Mouse (Mus musculus) CH12.LX (cell line): ENCODE results near the gene Tomm40l. TPM values are rescaled to one million over a fixed set of nuclear protein-coding genes. Genes with fewer than 3 reads are reported as not detected.

Source experiments
- DNase-seq: peaks from one replicate; pipeline ENCODE4 v3.0.0-alpha.2; 2013; ENCODE audit errors: extremely low read depth
- H3K27ac ChIP-seq: 2 replicates; pipeline ENCODE4 v1.5.1; 2012; ENCODE audit warnings: low read depth, mild to moderate bottlenecking, control low read depth, moderate library complexity; ENCODE audit not compliant: insufficient read depth
- H3K27me3 ChIP-seq: replicated peaks from 2 replicates; pipeline ENCODE3; 2012; ENCODE audit warnings: inconsistent platforms
- H3K36me3 ChIP-seq, 2 experiments: replicated peaks in 1 of 2; 2 replicates each; pipeline versions ENCODE3 to v1.6.1; 2012; ENCODE audit warnings: inconsistent platforms in 1 of 2, low read length in 1 of 2, mild to moderate bottlenecking in 1 of 2, mixed read lengths in 1 of 2, moderate library complexity in 1 of 2; ENCODE audit not compliant: control insufficient read depth in 1 of 2, insufficient read depth in 1 of 2
- H3K4me1 ChIP-seq, 2 experiments: 2 replicates each; pipeline ENCODE4 v1.6.1; 2012; ENCODE audit warnings: inconsistent platforms in 1 of 2, moderate library complexity in 1 of 2; ENCODE audit not compliant: insufficient read depth in 2 of 2, control insufficient read depth in 1 of 2
- H3K4me2 ChIP-seq: 2 replicates; pipeline ENCODE4 v1.6.1; 2012; ENCODE audit warnings: low read depth, mild to moderate bottlenecking, control low read depth; ENCODE audit not compliant: poor library complexity, insufficient read depth, severe bottlenecking
- H3K4me3 ChIP-seq, 3 experiments: fragments of 150-350 bp in 1 of 3; sonication (generic) in 1 of 3; replicated peaks in 1 of 3; 2 replicates each; pipeline versions ENCODE3 to v1.5.1; 2011 to 2012; ENCODE audit warnings: low read depth in 2 of 3, low read length in 2 of 3, mild to moderate bottlenecking in 2 of 3, moderate library complexity in 2 of 3, control low read depth in 1 of 3, improper control_type of control experiment in 1 of 3, inconsistent platforms in 1 of 3, mixed read lengths in 1 of 3; ENCODE audit not compliant: poor library complexity in 1 of 3
- H3K79me2 ChIP-seq: replicated peaks from 2 replicates; pipeline ENCODE4 v1.6.1; 2012; ENCODE audit warnings: mild to moderate bottlenecking, moderate library complexity; ENCODE audit not compliant: control insufficient read depth, poor library complexity, insufficient read depth, severe bottlenecking; ENCODE audit errors: extremely low read depth
- H3K9ac ChIP-seq: 2 replicates; pipeline ENCODE4 v1.6.1; 2012; ENCODE audit warnings: low read depth, mild to moderate bottlenecking, control low read depth, moderate library complexity; ENCODE audit not compliant: insufficient read depth
- H3K9me3 ChIP-seq: replicated peaks from 2 replicates; pipeline ENCODE3; 2012; ENCODE audit warnings: low read length, inconsistent platforms, mixed read lengths
- CHD1 ChIP-seq: IDR thresholded peaks from 2 replicates; pipeline ENCODE4 v1.6.1; 2012; ENCODE audit warnings: low read depth, low read length, improper control_type of control experiment, inconsistent platforms
- EP300 ChIP-seq: IDR thresholded peaks from 2 replicates; pipeline ENCODE4 v1.6.1; 2011; ENCODE audit warnings: low read length, improper control_type of control experiment
- MAFK ChIP-seq: IDR thresholded peaks from 2 replicates; pipeline ENCODE4 v1.6.1; 2011; ENCODE audit warnings: low read length, improper control_type of control experiment; ENCODE audit not compliant: insufficient replicate concordance
- MAX ChIP-seq: IDR thresholded peaks from 2 replicates; pipeline ENCODE4 v1.6.1; 2011; ENCODE audit warnings: low read length, improper control_type of control experiment
- MAZ ChIP-seq: IDR thresholded peaks from 2 replicates; pipeline ENCODE4 v1.6.1; 2012; ENCODE audit warnings: low read depth, mild to moderate bottlenecking, inconsistent platforms, low read length, improper control_type of control experiment, moderate library complexity
- MEF2A ChIP-seq: IDR thresholded peaks from 2 replicates; pipeline ENCODE4 v1.6.1; 2014; ENCODE audit warnings: low read depth, mild to moderate bottlenecking, inconsistent platforms, low read length, improper control_type of control experiment, borderline replicate concordance
- NRF1 ChIP-seq: IDR thresholded peaks from 2 replicates; pipeline ENCODE4 v1.6.1; 2014; ENCODE audit warnings: low read depth, mild to moderate bottlenecking, inconsistent platforms, low read length, improper control_type of control experiment, moderate library complexity
- RCOR1 ChIP-seq: conservative IDR thresholded peaks from 2 replicates; pipeline ENCODE4 v1.6.1; 2012; ENCODE audit warnings: low read depth, mild to moderate bottlenecking, inconsistent platforms, low read length, improper control_type of control experiment
- SIN3A ChIP-seq: IDR thresholded peaks from 2 replicates; pipeline ENCODE4 v1.6.1; 2012; ENCODE audit warnings: low read length, improper control_type of control experiment, inconsistent platforms
- dilution Hi-C: fragments of 300-500 bp; cut with MboI; formaldehyde crosslinking; loops from 2 replicates; pipeline ENCODE4 v1.14.3; 2020; ENCODE audit warnings: low sequenced_read_pairs; ENCODE audit not compliant: extremely low pct_unique_long_range_greater_than_20kb, extremely low pct_ligation_motif_present
- in situ Hi-C: fragments of 300-500 bp; cut with MboI; formaldehyde crosslinking; loops from 3 replicates; pipeline ENCODE4 v1.14.3; 2019; ENCODE audit warnings: low sequenced_read_pairs, low pct_ligation_motif_present, low pct_unique_long_range_greater_than_20kb, mixed read lengths
- polyA plus RNA-seq: library from polyadenylated mRNA; unstranded; fragments of >175 nt; gene quantifications from 2 replicates; pipeline ENCODE4 v1.2.1, GENCODE M21; 2012; ENCODE audit warnings: low read depth; ENCODE audit not compliant: insufficient read length
- total RNA-seq, 2 experiments: library from RNA; depleted of rRNA; stranded (reverse); fragments of 300-350 nt in 1 of 2; fragments of >200 nt in 1 of 2; gene quantifications; 2 replicates each; pipeline ENCODE4 v1.2.3; 2012 to 2014

Gene Tomm40l
- total and polyA plus RNA-seq, 3 experiments = 24.7 to 37.1 (median 36.0) TPM

GRCm38 (mm10) chr1:171204249-171204644 is 18.1 kb downstream of the Tomm40l start:
- H3K9ac ChIP-seq = no peak overlapping the region
- H3K27ac ChIP-seq = no peak overlapping the region
- H3K4me1 ChIP-seq = no peaks in the 10 kb centered on the region
- no peaks in the 10 kb centered on the region for H3K36me3 ChIP-seq
- no peaks in the 10 kb centered on the region for H3K79me2 ChIP-seq
- TF ChIP-seq NRF1 (no peak), MAX (no peak), MAZ (no peak), EP300 (no peak)
- H3K9me3 ChIP-seq = peaks cover 5% of the 10 kb centered on the region
- dilution Hi-C loops (no loop called here), in situ Hi-C loops (no loop called here)
- no peak overlapping the region for H3K4me2 ChIP-seq
- H3K4me3 ChIP-seq = no peak overlapping the region
- DNase-seq = no peak
- peaks cover 33% of the 10 kb centered on the region for H3K27me3 ChIP-seq

DNA sequence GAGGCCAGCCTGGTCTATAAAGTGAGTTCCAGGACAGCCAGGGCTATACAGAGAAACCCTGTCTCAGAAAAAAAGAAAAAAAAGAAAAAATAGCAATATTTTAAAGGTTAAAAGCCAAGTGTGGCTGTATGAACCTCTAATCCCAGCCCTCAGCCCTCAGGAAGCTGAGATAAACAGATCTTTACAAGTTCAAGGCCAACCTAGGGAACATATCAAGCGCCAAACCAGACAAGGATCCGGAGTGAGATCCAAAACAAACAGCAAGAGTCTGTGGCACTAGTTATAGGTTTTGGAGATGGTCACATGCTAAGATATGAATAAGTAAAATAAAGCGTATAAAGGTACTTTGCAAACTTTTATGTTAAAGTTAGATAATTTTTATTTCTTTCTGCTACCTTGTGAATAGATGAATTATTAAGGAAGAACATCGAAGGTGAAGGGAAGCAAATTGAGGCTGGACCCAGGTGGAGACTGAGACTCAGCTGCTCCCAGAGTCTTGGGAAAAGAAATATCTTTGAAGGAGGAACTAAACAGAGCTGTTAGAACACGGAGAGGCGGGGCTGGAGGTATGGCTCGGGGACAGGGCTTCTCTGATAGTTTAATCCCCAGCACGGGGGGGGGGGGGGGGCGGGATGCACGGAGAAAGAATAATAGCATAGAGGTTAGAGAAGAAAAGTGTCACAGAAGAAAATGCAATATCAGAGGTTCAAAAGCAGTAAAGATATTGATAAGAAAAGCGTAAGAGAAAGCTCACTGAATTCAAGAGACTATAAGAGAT is 18.7 kb downstream of the Tomm40l start:
- Histone ChIP-seq H3K79me2 (no peaks in the 10 kb centered on the region), H3K27ac (no peak overlapping the region), H3K9me3 (peaks cover 5% of the 10 kb centered on the region), H3K27me3 (peaks cover 32% of the 10 kb centered on the region), H3K4me1 (no peaks in the 10 kb centered on the region), H3K4me2 (no peak overlapping the region), H3K9ac (no peak overlapping the region), H3K36me3 (no peaks in the 10 kb centered on the region), H3K4me3 (no peak overlapping the region)
- TF ChIP-seq CHD1 = no peak
- no peak for TF ChIP-seq MAX
- TF ChIP-seq RCOR1 = no peak
- no peak for TF ChIP-seq SIN3A
- in situ Hi-C loops (no loop called here), dilution Hi-C loops (no loop called here)
- DNase-seq = no peak

GRCm38 (mm10) chr1:171200769-171201168 is 21.5 kb downstream of the Tomm40l start:
- no peak overlapping the region for H3K4me2 ChIP-seq
- no peaks in the 10 kb centered on the region for H3K36me3 ChIP-seq
- TF ChIP-seq MEF2A (no peak), MAFK (no peak), RCOR1 (no peak)
- peaks cover 35% of the 10 kb centered on the region for H3K27me3 ChIP-seq
- H3K9me3 ChIP-seq = no peaks in the 10 kb centered on the region
- DNase-seq = no peak
- no peaks in the 10 kb centered on the region for H3K4me1 ChIP-seq
- dilution Hi-C loops (no loop called here), in situ Hi-C loops (no loop called here)
- no peak overlapping the region for H3K27ac ChIP-seq
- H3K9ac ChIP-seq = no peak overlapping the region
- no peaks in the 10 kb centered on the region for H3K79me2 ChIP-seq
- no peak overlapping the region for H3K4me3 ChIP-seq
